Mouse (Mus musculus) bone marrow, adult 2 months (tissue): ENCODE measurements around the gene Mbd3. TPM values are rescaled to one million over a fixed set of nuclear protein-coding genes. Genes with fewer than 3 reads are reported as not detected.
"Not testable (repeated sequence)": the region's sequence is repeated elsewhere in the genome, so short reads cannot be mapped to it uniquely, and the experiment has no call there.

Experiments used
- H3K27ac ChIP-seq: fragments of 200-500 bp; 2 replicates; pipeline ENCODE4 v1.5.1; 2012; ENCODE audit warnings: low read depth, mild to moderate bottlenecking, control low read depth, inconsistent platforms, low read length; ENCODE audit not compliant: control insufficient read depth, poor library complexity, insufficient read depth
- H3K4me1 ChIP-seq: fragments of 200-500 bp; 2 replicates; pipeline ENCODE4 v1.6.1; 2011; ENCODE audit warnings: low read length; ENCODE audit not compliant: control insufficient read depth, insufficient read depth
- H3K4me3 ChIP-seq: fragments of 200-500 bp; replicated peaks from 2 replicates; pipeline ENCODE3; 2011; ENCODE audit warnings: mild to moderate bottlenecking, low read depth, low read length, control low read depth; ENCODE audit not compliant: control insufficient read depth
- CTCF ChIP-seq: fragments of 200-500 bp; IDR thresholded peaks from 2 replicates; pipeline ENCODE4 v1.5.1; 2011; ENCODE audit warnings: low read length, control low read depth; ENCODE audit not compliant: control insufficient read depth, insufficient read depth
- POLR2A ChIP-seq: fragments of 200-500 bp; IDR thresholded peaks from 2 replicates; pipeline ENCODE4 v1.6.1; 2011; ENCODE audit warnings: low read depth, mild to moderate bottlenecking, control low read depth, low read length, borderline replicate concordance; ENCODE audit not compliant: control insufficient read depth
- WGBS: fragments of 180-500 bp; shearing (Covaris S2); methylation state at CpG from one replicate; pipeline ENCODE4 v1.1.7; 2018; 5-methylcytosine and 5-hydroxymethylcytosine counted together
- polyA plus RNA-seq: library from polyadenylated mRNA; stranded (reverse); fragments of >200 nt; gene quantifications from 2 replicates; pipeline ENCODE4 v1.2.4, GENCODE M21; 2011; ENCODE audit warnings: low replicate concordance; ENCODE audit not compliant: missing spikeins, insufficient read depth, insufficient read length

The Mbd3 gene
- polyA plus RNA-seq, 1 experiment = 82.0 TPM

DNA sequence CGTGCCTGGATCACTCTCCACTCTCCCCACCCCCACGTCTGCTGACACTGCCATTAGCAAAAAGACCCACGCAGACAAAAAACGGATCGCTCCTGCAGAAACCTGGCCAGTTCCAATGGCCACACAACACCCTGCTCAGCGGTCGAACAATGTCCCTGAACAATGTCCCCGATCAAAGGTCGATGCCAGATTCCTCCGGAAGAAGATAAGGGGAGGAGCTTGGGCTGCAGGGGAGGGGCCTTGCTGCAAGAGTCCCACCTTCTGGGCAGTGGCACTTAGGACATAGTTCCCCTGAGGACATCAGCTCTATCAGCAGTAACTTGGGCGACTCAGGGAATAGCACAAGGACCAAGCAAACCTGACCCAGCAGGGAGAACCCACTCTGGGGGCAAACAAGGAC, 47.5 kb downstream of the Mbd3 start:
- 38% methylated on average over 11 of the region's 11 CpGs for WGBS
- TF ChIP-seq CTCF (no peak), POLR2A (no peak)
- H3K27ac ChIP-seq = no peak overlapping the region
- no peak overlapping the region for H3K4me3 ChIP-seq
- peaks cover 1% of the 10 kb centered on the region; the same call in 1 of the 2 replicates for H3K4me1 ChIP-seq

DNA sequence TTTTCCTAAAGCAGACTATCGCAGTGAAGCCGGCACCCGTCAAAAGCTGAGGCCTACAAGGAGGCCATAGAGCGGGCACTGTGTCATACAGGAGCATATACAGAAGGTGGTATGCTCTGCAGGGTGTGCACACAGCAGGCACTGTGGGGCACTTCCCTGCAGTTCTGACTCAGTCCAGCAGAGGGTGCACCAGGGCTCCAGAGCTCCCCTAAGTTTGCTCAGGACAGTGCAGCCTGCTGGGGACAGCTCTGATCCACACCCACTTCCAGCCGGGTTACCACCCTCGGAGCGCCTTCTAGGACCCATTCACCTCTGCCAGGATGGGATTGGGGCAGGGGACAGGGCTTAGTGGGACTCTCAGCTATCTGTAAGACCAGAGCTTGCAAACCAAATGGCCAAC, 49.1 kb downstream of the Mbd3 start:
- TF ChIP-seq POLR2A = no peak
- TF ChIP-seq CTCF = peak; percentile 96
- WGBS = 1% methylated on average over 7 of the region's 7 CpGs

GRCm38 (mm10) chr10:80348981-80349380, 50.4 kb downstream of the Mbd3 start:
- TF ChIP-seq CTCF (no peak), POLR2A (no peak)
- no peak overlapping the region for H3K4me3 ChIP-seq
- peaks cover 1% of the 10 kb centered on the region; the same call in 1 of the 2 replicates for H3K4me1 ChIP-seq
- H3K27ac ChIP-seq = no peak overlapping the region
- WGBS = 38% methylated on average over 26 of the region's 26 CpGs

More for the DNA sequence above, 49.1 kb downstream of the Mbd3 start:
- Histone ChIP-seq H3K27ac (no peak overlapping the region), H3K4me1 (peaks cover 1% of the 10 kb centered on the region; the same call in 1 of the 2 replicates), H3K4me3 (no peak overlapping the region)

- TF ChIP-seq CTCF (peak; percentile 78), POLR2A (no peak)
- 1% methylated on average over 42 of the region's 42 CpGs for WGBS
- peak within 1 kb of the TSS; percentile 20 for H3K4me3 ChIP-seq
- peaks cover 4% of the 10 kb centered on the region; the same call in 1 of the 2 replicates for H3K4me1 ChIP-seq
- H3K27ac ChIP-seq = no peak within 1 kb of the TSS
These were observed 51.0 kb downstream of the Mbd3 start, which contains the start of gene Adamtsl5 for GRCm38 (mm10) chr10:80348244-80348781. Gene Adamtsl5, minus strand, starts transcription at chr10:80348412.

- H3K4me3 ChIP-seq = no peak overlapping the region
- H3K27ac ChIP-seq = no peak overlapping the region
- peaks cover 5% of the 10 kb centered on the region; the same call in 1 of the 2 replicates for H3K4me1 ChIP-seq
- 5% methylated on average over 17 of the region's 17 CpGs for WGBS
- no peak for TF ChIP-seq CTCF
- no peak for TF ChIP-seq POLR2A
These were observed 51.8 kb downstream of the Mbd3 start for GRCm38 (mm10) chr10:80347514-80347967.

DNA sequence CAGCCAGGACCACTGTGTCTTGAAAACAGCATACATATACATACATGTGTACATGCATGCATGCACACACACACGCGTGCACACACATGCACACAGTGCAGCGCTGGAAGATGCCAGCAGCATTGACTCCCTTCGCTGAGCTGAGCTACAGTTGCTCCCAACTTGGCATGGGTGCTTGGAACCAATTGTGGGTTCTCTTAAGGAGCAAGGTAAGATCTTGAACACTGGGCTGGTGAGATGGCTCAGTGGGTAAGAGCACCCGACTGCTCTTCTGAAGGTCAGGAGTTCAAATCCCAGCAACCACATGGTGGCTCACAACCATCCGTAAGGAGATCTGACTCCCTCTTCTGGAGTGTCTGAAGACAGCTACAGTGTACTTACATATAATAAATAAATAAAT, 53.4 kb downstream of the Mbd3 start:
- H3K4me3 ChIP-seq, H3K4me1 ChIP-seq, H3K27ac ChIP-seq: not testable (repeated sequence)
- WGBS = 88% methylated on average over 6 of the region's 6 CpGs

DNA sequence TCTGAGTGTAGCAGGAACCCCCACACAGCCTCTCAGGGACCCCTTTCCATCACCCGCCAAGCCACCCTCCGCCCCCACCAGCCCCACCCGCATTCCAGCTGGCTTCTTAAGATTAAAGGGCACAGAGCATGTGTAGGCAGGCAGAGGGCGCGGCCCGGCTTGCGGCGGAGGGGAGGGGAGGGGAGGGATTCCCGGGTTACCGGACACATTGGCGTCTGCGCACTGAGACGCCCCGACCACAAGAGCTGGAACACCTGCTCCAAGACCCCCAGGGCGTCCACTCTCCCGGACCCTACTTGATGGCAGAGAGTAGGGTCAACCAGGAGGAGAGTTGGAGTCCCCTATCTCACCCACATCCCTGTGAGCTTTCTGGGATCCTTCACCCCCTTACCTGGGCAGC, 54.2 kb downstream of the Mbd3 start:
- Histone ChIP-seq H3K27ac (peak overlapping the region; percentile 90), H3K4me3 (no peak overlapping the region), H3K4me1 (peaks cover 7% of the 10 kb centered on the region; the same call in 1 of the 2 replicates)
- 2% methylated on average over 16 of the region's 16 CpGs for WGBS
- TF ChIP-seq CTCF (no peak), POLR2A (no peak)

GRCm38 (mm10) chr10:80344131-80344661, 55.2 kb downstream of the Mbd3 start:
- H3K4me1 ChIP-seq = peaks cover 7% of the 10 kb centered on the region; the same call in 1 of the 2 replicates
- WGBS = 9% methylated on average over 9 of the region's 9 CpGs
- peak overlapping the region; percentile 90 for H3K27ac ChIP-seq
- peak overlapping the region; percentile 36 for H3K4me3 ChIP-seq
- no peak for TF ChIP-seq CTCF
- peak; percentile 9; the same call in 1 of the 2 replicates for TF ChIP-seq POLR2A
